Mouse (Mus musculus) granulocyte monocyte progenitor cell, adult 5-6 weeks (primary cell): ENCODE data around the gene Bcl9. TPM values are rescaled to one million over a fixed set of nuclear protein-coding genes. Genes with fewer than 3 reads are reported as not detected.
A peak's percentile ranks its signal among the peaks of the same experiment; 100 is the strongest.

Experiments used
- ATAC-seq: replicated peaks from 2 replicates; pipeline ENCODE4 v1.8.0; 2016; ENCODE audit warnings: mild to moderate bottlenecking, moderate TSS enrichment, inconsistent platforms; ENCODE audit not compliant: poor library complexity, severe bottlenecking
- total RNA-seq, 2 experiments: library from RNA; stranded (forward) in 1 of 2; stranded (reverse) in 1 of 2; fragments of 200-712, 200-1000 nt in 1 of 2; fragments of >200 nt in 1 of 2; fragmentation: Nextera tagmentation in 1 of 2; gene quantifications; 2 replicates each; pipeline ENCODE4 v1.2.3; 2014 to 2017

Gene Bcl9
- total RNA-seq, 2 experiments from 2014 or later: 6.2 to 43.8 TPM

- peak; percentile 71 for ATAC-seq
Measured at GRCm38 (mm10) chr3:97238521-97238920, 59.2 kb downstream of the Bcl9 start.

- no peak for ATAC-seq
Measured at GRCm38 (mm10) chr3:97237403-97237802, 60.3 kb downstream of the Bcl9 start.

GRCm38 (mm10) chr3:97234797-97235196, 62.9 kb downstream of the Bcl9 start:
- ATAC-seq: no peak

GRCm38 (mm10) chr3:97232328-97232727, 65.4 kb downstream of the Bcl9 start:
- ATAC-seq: peak; percentile 60

- no peak for ATAC-seq
Measured at GRCm38 (mm10) chr3:97231857-97232256, 65.9 kb downstream of the Bcl9 start.

GRCm38 (mm10) chr3:97230631-97231404, 66.9 kb downstream of the Bcl9 start:
- no peak for ATAC-seq

GRCm38 (mm10) chr3:97228457-97228856, 69.3 kb downstream of the Bcl9 start:
- ATAC-seq: no peak

- ATAC-seq: no peak
Measured at GRCm38 (mm10) chr3:97228020-97228419, 69.7 kb downstream of the Bcl9 start.

GRCm38 (mm10) chr3:97227259-97228005, 70.3 kb downstream of the Bcl9 start:
- peak; percentile 85 for ATAC-seq

GRCm38 (mm10) chr3:97226719-97227118, 71.0 kb downstream of the Bcl9 start:
- ATAC-seq: no peak

- ATAC-seq: no peak
Measured at GRCm38 (mm10) chr3:97225231-97225630, 72.5 kb downstream of the Bcl9 start.

- ATAC-seq: no peak
Measured at GRCm38 (mm10) chr3:97223261-97223660, 74.5 kb downstream of the Bcl9 start.

- no peak for ATAC-seq
Measured at GRCm38 (mm10) chr3:97215526-97215925, 82.2 kb downstream of the Bcl9 start.

- no peak for ATAC-seq
Measured at GRCm38 (mm10) chr3:97214439-97214838, 83.3 kb downstream of the Bcl9 start.

GRCm38 (mm10) chr3:97213871-97214270, 83.8 kb downstream of the Bcl9 start:
- ATAC-seq: no peak

GRCm38 (mm10) chr3:97211177-97211576, 86.5 kb downstream of the Bcl9 start:
- ATAC-seq: peak; percentile 90

GRCm38 (mm10) chr3:97209351-97209750, 88.4 kb downstream of the Bcl9 start:
- ATAC-seq: no peak

- ATAC-seq: peak; percentile 12; the same call in 1 of the 2 replicates
Measured at GRCm38 (mm10) chr3:97206521-97206920, 91.2 kb downstream of the Bcl9 start.

GRCm38 (mm10) chr3:97203880-97204279, 93.8 kb downstream of the Bcl9 start:
- peak; percentile 84 for ATAC-seq

- ATAC-seq: peak; percentile 65
Measured at GRCm38 (mm10) chr3:97201943-97202342, 95.8 kb downstream of the Bcl9 start.

- no peak for ATAC-seq
Measured at GRCm38 (mm10) chr3:97199261-97199660, 98.5 kb downstream of the Bcl9 start.

- no peak for ATAC-seq
Measured at GRCm38 (mm10) chr3:97196571-97196970, 101.1 kb downstream of the Bcl9 start.
